Mouse (Mus musculus) thymus, postnatal 0 days (tissue): ENCODE data around the gene Ppm1m. TPM values are rescaled to one million over a fixed set of nuclear protein-coding genes. Genes with fewer than 3 reads are reported as not detected.

Source experiments
- DNase-seq: peaks from one replicate; pipeline ENCODE4 v3.0.0-alpha.2; 2015; ENCODE audit warnings: low spot score
- polyA plus RNA-seq: library from polyadenylated mRNA; unstranded; fragments of >200 nt; fragmentation: Nextera tagmentation; extraction: Ambion mirVana; gene quantifications from 2 replicates; pipeline ENCODE4 v1.2.1, GENCODE M21; 2015

The Ppm1m gene
- 21.0 and 21.4 TPM in 2 replicates for polyA plus RNA-seq

GRCm38 (mm10) chr9:106199535-106200272, at the start of gene Ppm1m:
Gene Ppm1m, minus strand, starts transcription at chr9:106199746.
- no peak for DNase-seq

GRCm38 (mm10) chr9:106242813-106243488, 43.4 kb upstream of the Ppm1m start:
- DNase-seq: no peak

GRCm38 (mm10) chr9:106241541-106242164, 42.1 kb upstream of the Ppm1m start:
- DNase-seq: no peak

- no peak for DNase-seq
These were observed 38.3 kb upstream of the Ppm1m start for GRCm38 (mm10) chr9:106237878-106238277.

- DNase-seq: no peak
These were observed 37.9 kb upstream of the Ppm1m start for GRCm38 (mm10) chr9:106237401-106237800.

GRCm38 (mm10) chr9:106236818-106237211, 37.3 kb upstream of the Ppm1m start:
- no peak for DNase-seq

- DNase-seq: no peak
These were observed 36.7 kb upstream of the Ppm1m start for GRCm38 (mm10) chr9:106236156-106236817.

- DNase-seq: no peak
These were observed 35.8 kb upstream of the Ppm1m start for GRCm38 (mm10) chr9:106235194-106235830.

GRCm38 (mm10) chr9:106233953-106234352, 34.4 kb upstream of the Ppm1m start:
- no peak for DNase-seq

- DNase-seq: no peak
These were observed 33.4 kb upstream of the Ppm1m start for GRCm38 (mm10) chr9:106232956-106233355.

- no peak for DNase-seq
These were observed 32.3 kb upstream of the Ppm1m start for GRCm38 (mm10) chr9:106231816-106232215.

GRCm38 (mm10) chr9:106231220-106231619, 31.7 kb upstream of the Ppm1m start:
- no peak for DNase-seq

GRCm38 (mm10) chr9:106230734-106231106, 31.2 kb upstream of the Ppm1m start:
- no peak for DNase-seq

GRCm38 (mm10) chr9:106230051-106230733, 30.6 kb upstream of the Ppm1m start:
- no peak for DNase-seq

GRCm38 (mm10) chr9:106227790-106228429, 28.4 kb upstream of the Ppm1m start:
- DNase-seq: no peak

- no peak for DNase-seq
These were observed 26.7 kb upstream of the Ppm1m start for GRCm38 (mm10) chr9:106226151-106226682.

- no peak for DNase-seq
These were observed 26.1 kb upstream of the Ppm1m start for GRCm38 (mm10) chr9:106225469-106226150.

GRCm38 (mm10) chr9:106222994-106223393, 23.4 kb upstream of the Ppm1m start:
- no peak for DNase-seq

- DNase-seq: no peak
These were observed 22.8 kb upstream of the Ppm1m start, which contains the start of gene Tlr9 for GRCm38 (mm10) chr9:106222261-106222851. Gene Tlr9, plus strand, starts transcription at chr9:106222598.
